Mouse (Mus musculus) forebrain, embryonic 10.5 days (tissue): ENCODE results near the gene Slx1b. TPM values are rescaled to one million over a fixed set of nuclear protein-coding genes. Genes with fewer than 3 reads are reported as not detected.

ENCODE experiments used
- DNase-seq: peaks from one replicate; pipeline ENCODE4 v3.0.0-alpha.2; 2017; ENCODE audit warnings: low spot score; ENCODE audit errors: extremely low spot score
- H3K27ac ChIP-seq: fragments of 300-500 bp; sonication (generic); 2 replicates; pipeline ENCODE4 v1.5.1; 2016; ENCODE audit warnings: mild to moderate bottlenecking
- H3K27me3 ChIP-seq: fragments of 300-500 bp; sonication (generic); 2 replicates; pipeline ENCODE4 v1.6.1; 2016; ENCODE audit warnings: mild to moderate bottlenecking; ENCODE audit not compliant: poor library complexity, severe bottlenecking
- H3K36me3 ChIP-seq: fragments of 300-500 bp; sonication (generic); replicated peaks from 2 replicates; pipeline ENCODE4 v1.6.1; 2016; ENCODE audit warnings: mild to moderate bottlenecking, moderate library complexity
- H3K4me1 ChIP-seq: fragments of 300-500 bp; sonication (generic); 2 replicates; pipeline ENCODE4 v1.6.1; 2016
- H3K4me3 ChIP-seq: fragments of 300-500 bp; sonication (generic); 2 replicates; pipeline ENCODE4 v1.5.1; 2016; ENCODE audit warnings: mild to moderate bottlenecking, moderate library complexity
- H3K9me3 ChIP-seq: fragments of 300-500 bp; sonication (generic); 2 replicates; pipeline ENCODE4 v1.6.1; 2016; ENCODE audit warnings: mild to moderate bottlenecking, moderate library complexity
- WGBS: fragments of 180-500 bp; shearing (Covaris S2); methylation state at CpG from one replicate; pipeline ENCODE4 v1.1.7; 2016; 5-methylcytosine and 5-hydroxymethylcytosine counted together
- polyA plus RNA-seq: library from polyadenylated mRNA; unstranded; fragments of >200 nt; fragmentation: Nextera tagmentation; extraction: Ambion mirVana; gene quantifications from 2 replicates; pipeline ENCODE4 v1.2.1, GENCODE M21; 2016

Slx1b gene
- polyA plus RNA-seq, 1 experiment from 2014 or later, result 14.0 TPM

DNA sequence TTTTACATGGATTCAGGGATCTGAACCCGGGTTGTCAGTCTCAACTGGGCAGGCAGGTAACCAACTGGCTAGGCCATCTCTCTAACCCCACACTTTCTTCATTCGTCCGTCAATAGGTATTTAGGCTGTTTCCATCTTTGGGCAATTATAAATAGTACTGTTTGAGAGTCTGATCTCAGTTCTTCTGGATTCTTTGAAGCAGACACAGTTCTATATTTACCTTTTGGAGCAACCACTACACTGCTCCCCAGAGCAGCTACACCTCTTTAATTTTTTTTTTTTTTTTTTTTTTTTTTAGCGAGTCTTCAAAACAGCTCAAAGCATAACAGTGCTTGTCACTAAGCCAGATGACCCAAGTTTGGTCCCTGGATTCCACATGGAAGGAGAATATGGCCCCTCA lies 20.1 kb upstream of the Slx1b start:
- 90% methylated on average over 4 of the region's 4 CpGs for WGBS
- no peak overlapping the region for H3K4me3 ChIP-seq
- H3K36me3 ChIP-seq, result no peaks in the 10 kb centered on the region
- H3K27me3 ChIP-seq, result no peaks in the 10 kb centered on the region
- H3K9me3 ChIP-seq, result no peaks in the 10 kb centered on the region
- DNase-seq, result no peak
- H3K4me1 ChIP-seq, result no peaks in the 10 kb centered on the region
- no peak overlapping the region for H3K27ac ChIP-seq

GRCm38 (mm10) chr7:126711910-126712309 lies 16.3 kb upstream of the Slx1b start:
- 85% methylated on average over 3 of the region's 3 CpGs for WGBS
- no peak for DNase-seq
- H3K27me3 ChIP-seq, result no peaks in the 10 kb centered on the region
- H3K36me3 ChIP-seq, result no peaks in the 10 kb centered on the region
- H3K4me3 ChIP-seq, result no peak overlapping the region
- no peaks in the 10 kb centered on the region for H3K4me1 ChIP-seq
- H3K27ac ChIP-seq, result no peak overlapping the region
- H3K9me3 ChIP-seq, result peaks cover 4% of the 10 kb centered on the region; the same call in 1 of the 2 replicates

GRCm38 (mm10) chr7:126710266-126710665 lies 14.7 kb upstream of the Slx1b start:
- Histone ChIP-seq H3K27ac (no peak overlapping the region), H3K27me3 (peaks cover 13% of the 10 kb centered on the region), H3K36me3 (no peaks in the 10 kb centered on the region), H3K9me3 (peaks cover 4% of the 10 kb centered on the region; the same call in 1 of the 2 replicates), H3K4me3 (no peak overlapping the region), H3K4me1 (peaks cover under 1% of the 10 kb centered on the region)
- DNase-seq, result no peak
- 67% methylated on average over 4 of the region's 4 CpGs for WGBS

DNA sequence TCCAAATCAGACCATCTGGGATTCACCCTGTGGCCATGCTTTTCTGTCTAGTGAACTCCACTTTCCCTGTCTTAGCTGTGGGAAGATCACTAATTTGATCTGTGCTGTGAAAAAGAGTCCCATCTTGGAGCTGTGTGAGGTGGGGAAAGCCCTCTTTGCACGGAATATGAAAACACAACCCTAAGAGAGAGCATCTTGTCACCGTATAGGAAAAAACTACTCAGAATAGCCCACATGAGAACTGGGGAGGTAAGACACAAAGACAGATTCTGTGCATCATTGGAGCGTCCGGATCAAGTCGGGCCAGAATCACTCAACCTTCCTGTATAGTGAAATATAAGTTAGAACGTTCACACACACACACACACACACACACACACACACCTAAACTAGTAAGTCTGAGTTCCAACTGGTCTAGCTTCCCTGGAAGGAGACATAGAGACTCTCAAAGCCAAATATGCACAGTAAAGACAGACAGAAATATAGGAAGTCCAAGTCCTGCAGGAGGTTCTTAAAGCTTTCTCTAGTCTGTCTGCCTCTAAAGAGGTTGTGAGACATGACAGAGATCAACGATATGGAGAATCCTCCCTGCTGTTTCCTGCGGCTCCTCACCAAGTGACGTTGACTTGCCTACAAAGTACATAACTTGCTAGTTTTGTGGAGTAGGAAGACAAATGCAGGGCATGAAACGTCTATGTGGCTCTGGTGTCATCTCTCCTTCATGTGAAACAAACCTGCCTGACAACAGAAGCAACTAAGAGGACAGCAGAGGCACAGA lies 12.8 kb upstream of the Slx1b start:
- H3K9me3 ChIP-seq, result peaks cover 4% of the 10 kb centered on the region; the same call in 1 of the 2 replicates
- H3K4me1 ChIP-seq, result peaks cover 19% of the 10 kb centered on the region
- H3K27ac ChIP-seq, result no peak overlapping the region
- 90% methylated on average over 10 of the region's 10 CpGs for WGBS
- DNase-seq, result no peak
- peaks cover 32% of the 10 kb centered on the region for H3K27me3 ChIP-seq
- H3K36me3 ChIP-seq, result no peaks in the 10 kb centered on the region
- H3K4me3 ChIP-seq, result no peak overlapping the region

- DNase-seq, result no peak
- H3K27me3 ChIP-seq, result peaks cover 40% of the 10 kb centered on the region
- H3K36me3 ChIP-seq, result no peaks in the 10 kb centered on the region
- H3K27ac ChIP-seq, result no peak within 1 kb of the TSS
- H3K4me1 ChIP-seq, result peaks cover 21% of the 10 kb centered on the region
- no peak within 1 kb of the TSS for H3K4me3 ChIP-seq
- 92% methylated on average over 19 of the region's 19 CpGs for WGBS
- peaks cover 4% of the 10 kb centered on the region; the same call in 1 of the 2 replicates for H3K9me3 ChIP-seq
These were observed 12.0 kb upstream of the Slx1b start, which contains the start of gene Coro1a for GRCm38 (mm10) chr7:126707442-126708174. Coro1a (minus strand) TSS chr7:126707787.

- Histone ChIP-seq H3K9me3 (peaks cover 4% of the 10 kb centered on the region; the same call in 1 of the 2 replicates), H3K27me3 (peaks cover 49% of the 10 kb centered on the region), H3K27ac (peak overlapping the region; percentile 86), H3K36me3 (peaks cover 8% of the 10 kb centered on the region), H3K4me1 (peaks cover 32% of the 10 kb centered on the region), H3K4me3 (peak overlapping the region; percentile 78)
- 3% methylated on average over 39 of the region's 39 CpGs for WGBS
- DNase-seq, result peak; percentile 76
These were observed 8.8 kb upstream of the Slx1b start for GRCm38 (mm10) chr7:126704121-126704980.

- Histone ChIP-seq H3K36me3 (peaks cover 15% of the 10 kb centered on the region), H3K9me3 (no peaks in the 10 kb centered on the region), H3K4me3 (peak overlapping the region; percentile 78), H3K27ac (peak overlapping the region; percentile 86; the same call in 1 of the 2 replicates), H3K27me3 (peaks cover 49% of the 10 kb centered on the region), H3K4me1 (peaks cover 32% of the 10 kb centered on the region)
- no peak for DNase-seq
- 17% methylated on average over 7 of the region's 7 CpGs for WGBS
These were observed 8.1 kb upstream of the Slx1b start for GRCm38 (mm10) chr7:126703757-126704077.

GRCm38 (mm10) chr7:126702861-126703756 lies 7.5 kb upstream of the Slx1b start:
- peak overlapping the region; percentile 78 for H3K4me3 ChIP-seq
- no peak for DNase-seq
- no peaks in the 10 kb centered on the region for H3K9me3 ChIP-seq
- H3K27ac ChIP-seq, result 0 out of 2 replicates have a peak overlapping the region, but pooled peaks have one; percentile 86
- H3K36me3 ChIP-seq, result peaks cover 18% of the 10 kb centered on the region
- H3K27me3 ChIP-seq, result peaks cover 49% of the 10 kb centered on the region
- H3K4me1 ChIP-seq, result peaks cover 32% of the 10 kb centered on the region
- WGBS, result 86% methylated on average over 12 of the region's 12 CpGs

- peaks cover 25% of the 10 kb centered on the region for H3K36me3 ChIP-seq
- no peak for DNase-seq
- no peak overlapping the region for H3K27ac ChIP-seq
- no peaks in the 10 kb centered on the region for H3K9me3 ChIP-seq
- H3K4me3 ChIP-seq, result peak overlapping the region; percentile 78; the same call in 1 of the 2 replicates
- peaks cover 33% of the 10 kb centered on the region for H3K4me1 ChIP-seq
- 82% methylated on average over 6 of the region's 6 CpGs for WGBS
- peaks cover 49% of the 10 kb centered on the region for H3K27me3 ChIP-seq
These were observed 6.8 kb upstream of the Slx1b start for GRCm38 (mm10) chr7:126702358-126702757.

GRCm38 (mm10) chr7:126701559-126702357 lies 6.2 kb upstream of the Slx1b start:
- DNase-seq, result no peak
- Histone ChIP-seq H3K4me1 (peaks cover 39% of the 10 kb centered on the region), H3K36me3 (peaks cover 30% of the 10 kb centered on the region), H3K27ac (no peak overlapping the region), H3K27me3 (peaks cover 49% of the 10 kb centered on the region), H3K4me3 (peak overlapping the region; percentile 28; the same call in 1 of the 2 replicates), H3K9me3 (no peaks in the 10 kb centered on the region)
- WGBS, result 62% methylated on average over 24 of the region's 24 CpGs

DNA sequence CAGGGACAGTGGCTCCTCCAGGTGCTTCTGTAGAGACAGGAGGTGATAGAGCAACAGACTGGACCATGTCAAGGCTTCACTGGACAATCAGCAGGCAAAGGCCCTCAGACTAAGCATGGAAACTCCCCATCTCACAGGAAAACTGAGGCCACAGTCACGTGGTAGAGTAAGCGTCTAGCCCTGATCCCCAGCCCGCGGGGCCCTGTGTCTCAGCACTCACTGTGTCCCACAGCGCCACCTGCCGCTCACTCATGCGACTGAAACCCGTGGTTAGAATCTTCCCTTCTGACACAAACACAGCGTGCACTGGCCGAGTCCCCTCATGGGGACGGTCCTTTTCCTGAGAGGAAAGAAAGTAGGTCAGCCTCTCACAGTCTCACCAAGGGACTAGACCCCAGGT lies 5.5 kb upstream of the Slx1b start:
- WGBS, result under 1% methylated on average over 11 of the region's 11 CpGs
- Histone ChIP-seq H3K36me3 (peaks cover 30% of the 10 kb centered on the region), H3K9me3 (no peaks in the 10 kb centered on the region), H3K27ac (peak overlapping the region; percentile 41; the same call in 1 of the 2 replicates), H3K4me3 (peak overlapping the region; percentile 28; the same call in 1 of the 2 replicates), H3K27me3 (peaks cover 44% of the 10 kb centered on the region), H3K4me1 (peaks cover 46% of the 10 kb centered on the region)
- peak; percentile 86 for DNase-seq
